Mouse (Mus musculus): ENCODE measurements at regions not wholly inside any gene's neighbourhood (a gene's known extent, or its start where the extent isn't known, plus 50 kb on each side); places are given as distances from the start of the nearest gene placed in this dataset.
"Not testable (repeated sequence)": the region's sequence is repeated elsewhere in the genome, so short reads cannot be mapped to it uniquely, and the experiment has no call there.

GRCm38 (mm10) chr14:53430130-53430529, 823.8 kb downstream of the Dad1 start:
- H3K9me3 ChIP-seq; H3K27me3 ChIP-seq; H3K4me1 ChIP-seq; H3K36me3 ChIP-seq; H3K4me2 ChIP-seq (replicated peaks); H3K27ac ChIP-seq; H3K9ac ChIP-seq; H3K4me3 ChIP-seq; ATAC-seq (ENCODE audit: insufficient number of reproducible peaks, insufficient read depth, low FRiP score, low TSS enrichment): not testable (repeated sequence)
- 79% methylated on average over 2 of the region's 3 CpGs for WGBS

GRCm38 (mm10) chr14:53428447-53428846, 825.5 kb downstream of the Dad1 start:
- H3K9me3 ChIP-seq; H3K4me1 ChIP-seq; H3K4me3 ChIP-seq; H3K36me3 ChIP-seq; H3K9ac ChIP-seq; H3K27me3 ChIP-seq; H3K4me2 ChIP-seq (replicated peaks); H3K27ac ChIP-seq; ATAC-seq (ENCODE audit: insufficient number of reproducible peaks, insufficient read depth, low FRiP score, low TSS enrichment): not testable (repeated sequence)
- WGBS = 84% methylated on average over 1 of the region's 1 CpGs

GRCm38 (mm10) chr14:53427636-53428035, 826.3 kb downstream of the Dad1 start:
- not testable (repeated sequence) for H3K9ac ChIP-seq; H3K27ac ChIP-seq; H3K27me3 ChIP-seq; H3K36me3 ChIP-seq; H3K4me2 ChIP-seq (replicated peaks); H3K4me3 ChIP-seq; H3K9me3 ChIP-seq; H3K4me1 ChIP-seq; ATAC-seq (ENCODE audit: insufficient number of reproducible peaks, insufficient read depth, low FRiP score, low TSS enrichment)
- WGBS = 79% methylated on average over 10 of the region's 10 CpGs

GRCm38 (mm10) chr14:53416955-53417354, 836.9 kb downstream of the Dad1 start:
- not testable (repeated sequence) for ATAC-seq (ENCODE audit: insufficient number of reproducible peaks, insufficient read depth, low FRiP score, low TSS enrichment); H3K9ac ChIP-seq
- WGBS = 56% methylated on average over 2 of the region's 2 CpGs

GRCm38 (mm10) chr14:53407500-53408227, 846.2 kb downstream of the Dad1 start:
- H3K9me3 ChIP-seq; H3K4me3 ChIP-seq; H3K36me3 ChIP-seq; H3K27me3 ChIP-seq; H3K4me2 ChIP-seq (replicated peaks); H3K9ac ChIP-seq; H3K4me1 ChIP-seq; ATAC-seq (ENCODE audit: insufficient number of reproducible peaks, insufficient read depth, low FRiP score, low TSS enrichment); H3K27ac ChIP-seq: not testable (repeated sequence)
- WGBS = 92% methylated on average over 3 of the region's 5 CpGs

More at GRCm38 (mm10) chr14:53416955-53417354, 836.9 kb downstream of the Dad1 start:
- not testable (repeated sequence) for H3K36me3 ChIP-seq; H3K27ac ChIP-seq; H3K4me1 ChIP-seq; H3K9me3 ChIP-seq; H3K4me3 ChIP-seq; H3K4me2 ChIP-seq (replicated peaks); H3K27me3 ChIP-seq

GRCm38 (mm10) chr14:53390307-53390706, 863.6 kb downstream of the Dad1 start:
- H3K4me3 ChIP-seq; H3K27me3 ChIP-seq; H3K9ac ChIP-seq; H3K4me2 ChIP-seq (replicated peaks); ATAC-seq (ENCODE audit: insufficient number of reproducible peaks, insufficient read depth, low FRiP score, low TSS enrichment); H3K36me3 ChIP-seq; H3K9me3 ChIP-seq; H3K4me1 ChIP-seq; H3K27ac ChIP-seq: not testable (repeated sequence)
- no CpG with 5 or more reads among the region's 1 CpGs for WGBS

GRCm38 (mm10) chr14:53374591-53374990, 879.0 kb upstream of the Olfr1507 start:
- H3K27me3 ChIP-seq; H3K27ac ChIP-seq; H3K9me3 ChIP-seq; H3K4me1 ChIP-seq; H3K4me3 ChIP-seq; ATAC-seq (ENCODE audit: insufficient number of reproducible peaks, insufficient read depth, low FRiP score, low TSS enrichment); H3K9ac ChIP-seq; H3K36me3 ChIP-seq; H3K4me2 ChIP-seq (replicated peaks): not testable (repeated sequence)
- WGBS = 83% methylated on average over 5 of the region's 6 CpGs

GRCm38 (mm10) chr14:53373777-53374468, 878.4 kb upstream of the Olfr1507 start:
- not testable (repeated sequence) for H3K27ac ChIP-seq; ATAC-seq (ENCODE audit: insufficient number of reproducible peaks, insufficient read depth, low FRiP score, low TSS enrichment); H3K36me3 ChIP-seq; H3K9ac ChIP-seq; H3K9me3 ChIP-seq; H3K4me3 ChIP-seq; H3K4me1 ChIP-seq; H3K27me3 ChIP-seq; H3K4me2 ChIP-seq (replicated peaks)
- WGBS = 67% methylated on average over 1 of the region's 2 CpGs

- no peaks in the 10 kb centered on the region for H3K27me3 ChIP-seq
- no peaks in the 10 kb centered on the region for H3K9me3 ChIP-seq
- no peak overlapping the region for H3K27ac ChIP-seq
- no peak overlapping the region for H3K4me2 ChIP-seq (replicated peaks)
- 65% methylated on average over 2 of the region's 2 CpGs for WGBS
- no peaks in the 10 kb centered on the region for H3K36me3 ChIP-seq
- no peak for ATAC-seq (ENCODE audit: insufficient number of reproducible peaks, insufficient read depth, low FRiP score, low TSS enrichment)
- no peaks in the 10 kb centered on the region for H3K4me1 ChIP-seq
- H3K4me3 ChIP-seq = no peak overlapping the region
- no peak overlapping the region for H3K9ac ChIP-seq
These were observed 874.2 kb upstream of the Olfr1507 start for GRCm38 (mm10) chr14:53369776-53370175.

GRCm38 (mm10) chr14:53367420-53367819, 871.9 kb upstream of the Olfr1507 start:
- H3K9ac ChIP-seq; H3K9me3 ChIP-seq; ATAC-seq (ENCODE audit: insufficient number of reproducible peaks, insufficient read depth, low FRiP score, low TSS enrichment); H3K4me1 ChIP-seq; H3K4me3 ChIP-seq; H3K36me3 ChIP-seq; H3K4me2 ChIP-seq (replicated peaks); H3K27me3 ChIP-seq; H3K27ac ChIP-seq: not testable (repeated sequence)
- WGBS = 64% methylated on average over 1 of the region's 1 CpGs

GRCm38 (mm10) chr14:53363995-53364394, 868.4 kb upstream of the Olfr1507 start:
- not testable (repeated sequence) for ATAC-seq (ENCODE audit: insufficient number of reproducible peaks, insufficient read depth, low FRiP score, low TSS enrichment); H3K27me3 ChIP-seq
- WGBS = 72% methylated on average over 5 of the region's 5 CpGs

GRCm38 (mm10) chr14:53362054-53362453, 866.5 kb upstream of the Olfr1507 start:
- H3K27me3 ChIP-seq; H3K4me2 ChIP-seq (replicated peaks); H3K36me3 ChIP-seq; H3K4me3 ChIP-seq; H3K27ac ChIP-seq; H3K4me1 ChIP-seq; H3K9ac ChIP-seq; ATAC-seq (ENCODE audit: insufficient number of reproducible peaks, insufficient read depth, low FRiP score, low TSS enrichment); H3K9me3 ChIP-seq: not testable (repeated sequence)
- WGBS = 72% methylated on average over 2 of the region's 2 CpGs

More at GRCm38 (mm10) chr14:53363995-53364394, 868.4 kb upstream of the Olfr1507 start:
- H3K36me3 ChIP-seq; H3K9me3 ChIP-seq; H3K27ac ChIP-seq; H3K4me2 ChIP-seq (replicated peaks); H3K4me1 ChIP-seq; H3K9ac ChIP-seq; H3K4me3 ChIP-seq: not testable (repeated sequence)

Data from embryonic facial prominence, embryonic 12.5 days (tissue).